Mouse (Mus musculus) lung, postnatal 36 days (tissue): ENCODE measurements at regions not wholly inside any gene's neighbourhood (a gene's known extent, or its start where the extent isn't known, plus 50 kb on each side); places are given as distances from the start of the nearest gene placed in this dataset.

Experiments used
- DNase-seq: peaks from one replicate; pipeline ENCODE4 v3.0.0; 2022; ENCODE audit warnings: mixed read lengths

GRCm38 (mm10) chr2:9185780-9186483 lies 695.1 kb upstream of the 4930412O13Rik start:
- DNase-seq: no peak

GRCm38 (mm10) chr2:9193195-9193594 lies 687.9 kb upstream of the 4930412O13Rik start:
- DNase-seq: no peak

GRCm38 (mm10) chr2:9197025-9197424 lies 684.0 kb upstream of the 4930412O13Rik start:
- peak; percentile 7 for DNase-seq

- no peak for DNase-seq
These were observed 673.1 kb upstream of the 4930412O13Rik start for GRCm38 (mm10) chr2:9207963-9208362.
